Mouse (Mus musculus) testis, postnatal 10 days (tissue): ENCODE measurements at regions not wholly inside any gene's neighbourhood (a gene's known extent, or its start where the extent isn't known, plus 50 kb on each side); places are given as distances from the start of the nearest gene placed in this dataset.

Experiments
- DNase-seq: peaks from one replicate; pipeline ENCODE4 v3.0.0; 2021; ENCODE audit warnings: low spot score

DNA sequence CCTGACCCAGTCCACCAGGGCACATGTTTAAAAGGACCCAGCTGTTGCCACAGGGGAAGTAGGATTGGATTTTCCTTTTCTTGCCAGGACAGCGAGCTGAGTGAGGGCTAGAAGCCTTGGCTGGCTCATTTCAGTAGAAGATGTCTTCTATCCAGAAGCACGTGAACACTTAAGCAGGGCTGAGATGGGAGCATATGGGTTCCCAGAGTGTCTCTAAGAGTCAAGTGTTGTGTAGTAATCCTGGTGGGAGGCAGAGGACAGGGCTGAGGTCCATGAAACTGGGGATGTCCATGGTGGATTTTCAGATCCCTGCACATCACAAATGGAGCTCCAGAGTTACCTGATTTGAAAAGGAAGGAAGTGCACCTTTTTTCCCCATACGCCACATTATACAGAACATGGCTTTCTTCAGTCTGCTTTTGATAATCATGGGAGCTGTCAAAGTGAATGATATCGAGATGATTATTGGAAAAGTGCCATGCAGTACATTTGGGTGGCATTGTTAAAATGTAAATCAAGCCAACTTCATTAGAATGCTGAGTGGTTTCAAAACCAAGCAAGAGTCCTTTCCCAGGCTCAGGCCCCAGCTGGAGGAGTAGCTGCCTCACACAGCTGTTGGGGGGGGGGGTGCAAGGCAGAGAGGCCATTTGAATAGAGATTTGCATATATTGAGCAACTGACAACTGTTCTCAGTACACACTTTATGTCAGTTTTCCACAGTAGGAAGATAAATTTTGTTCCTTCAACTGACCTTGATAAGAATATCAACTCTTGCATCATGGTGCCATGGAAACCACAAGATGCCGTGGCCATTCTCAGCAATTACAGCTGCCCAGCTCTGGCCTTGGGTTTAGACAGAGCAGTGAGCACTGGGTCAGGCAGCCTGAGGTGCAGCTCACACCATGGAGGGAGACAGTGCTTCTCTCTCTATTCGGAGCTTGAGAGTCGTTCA is 81.7 kb downstream of the Slc35b3 start:
- DNase-seq: no peak

DNA sequence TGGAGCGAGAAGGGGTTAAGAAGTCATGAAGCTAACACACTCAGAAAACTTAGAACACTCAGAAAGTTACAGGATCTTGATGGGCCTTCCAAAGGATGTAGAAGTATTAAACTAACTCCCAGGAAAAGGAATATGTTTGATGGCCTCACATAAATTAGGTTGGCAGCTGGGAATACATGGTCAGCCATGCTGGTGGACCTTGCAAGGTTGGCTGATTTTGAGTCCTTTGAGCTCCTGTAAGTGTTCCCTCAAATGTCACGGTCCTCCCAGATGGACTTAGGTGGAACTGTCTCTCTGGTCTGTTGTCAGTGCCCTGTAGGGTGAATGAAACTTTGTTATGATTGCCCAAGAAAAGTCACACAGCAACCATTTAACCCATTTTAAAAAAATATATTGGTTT is 84.8 kb downstream of the Slc35b3 start:
- no peak for DNase-seq

DNA sequence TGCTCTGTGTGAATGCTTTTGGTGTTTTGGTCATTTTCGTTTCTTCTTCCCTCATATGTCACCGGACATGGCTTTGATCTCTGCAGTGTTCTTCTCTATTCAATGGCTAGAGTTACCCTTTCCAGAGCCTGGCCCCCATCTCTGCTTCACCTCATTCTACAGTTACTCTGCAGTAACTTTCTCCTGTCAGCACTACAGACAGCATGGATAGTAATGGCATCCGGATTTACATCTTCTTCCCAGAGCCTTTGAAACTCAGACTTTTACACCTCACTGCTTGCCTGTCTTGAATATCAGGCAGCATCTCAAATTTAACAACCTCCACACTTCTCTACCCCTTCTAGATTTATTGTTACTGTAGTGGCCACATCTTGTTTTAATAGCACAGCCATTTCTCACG is 96.7 kb downstream of the Slc35b3 start:
- no peak for DNase-seq

DNA sequence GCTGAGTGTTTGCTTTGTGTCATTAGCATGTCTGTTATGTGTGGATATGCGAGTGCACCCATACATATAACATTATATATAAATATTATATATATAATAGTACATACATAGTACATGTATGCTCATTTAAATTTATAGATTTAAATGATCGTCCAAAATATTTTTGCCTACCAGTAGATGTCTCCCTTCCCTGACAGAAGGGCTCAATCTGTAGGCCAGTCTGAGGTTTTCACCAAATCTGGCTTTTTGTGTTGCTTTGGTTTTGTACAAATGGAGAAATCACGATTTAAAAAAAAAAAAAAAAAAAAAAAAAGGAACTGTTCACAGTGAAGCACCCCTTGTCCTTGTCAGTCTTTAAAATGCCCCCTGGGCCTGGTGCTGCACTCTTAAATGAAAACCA is 104.9 kb downstream of the Slc35b3 start:
- DNase-seq: no peak

DNA sequence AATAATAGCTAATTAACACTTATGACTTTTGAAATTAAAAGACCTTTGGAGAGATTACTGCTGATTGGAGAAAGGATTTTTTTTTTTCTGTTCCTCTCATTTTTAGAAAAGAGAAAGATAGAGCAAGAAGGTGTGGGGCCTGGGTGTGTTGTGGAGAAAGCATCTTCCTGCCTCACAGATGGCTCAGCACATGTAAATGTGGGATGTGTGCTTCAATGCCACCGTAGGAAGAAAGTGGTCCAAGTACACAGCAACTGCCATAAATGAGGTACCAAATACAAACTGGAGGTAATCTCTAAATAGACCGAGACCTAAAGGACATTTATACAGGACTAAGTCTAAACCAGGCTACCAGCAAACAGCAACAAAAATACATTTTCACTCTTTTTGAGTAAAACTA is 105.7 kb downstream of the Slc35b3 start:
- DNase-seq: no peak

DNA sequence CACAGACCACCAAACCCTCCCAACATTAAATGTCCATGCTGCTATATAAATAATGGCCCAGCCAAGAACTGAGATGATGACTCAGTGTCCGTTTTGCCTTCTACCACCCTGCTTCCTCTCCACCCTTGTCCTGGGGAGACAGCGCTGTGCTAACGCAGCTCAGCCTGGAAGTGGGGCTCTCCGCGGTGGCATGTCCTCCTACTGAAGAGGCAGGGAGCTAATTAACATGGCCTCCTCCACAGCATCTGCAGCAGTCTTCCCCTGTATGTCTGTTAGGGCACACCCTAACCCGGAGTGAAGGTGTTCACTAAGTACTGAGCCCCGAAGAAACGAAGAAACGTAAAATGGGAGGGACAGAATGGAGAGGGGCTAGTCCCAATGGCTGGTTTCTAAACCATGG is 107.8 kb downstream of the Slc35b3 start:
- no peak for DNase-seq

DNA sequence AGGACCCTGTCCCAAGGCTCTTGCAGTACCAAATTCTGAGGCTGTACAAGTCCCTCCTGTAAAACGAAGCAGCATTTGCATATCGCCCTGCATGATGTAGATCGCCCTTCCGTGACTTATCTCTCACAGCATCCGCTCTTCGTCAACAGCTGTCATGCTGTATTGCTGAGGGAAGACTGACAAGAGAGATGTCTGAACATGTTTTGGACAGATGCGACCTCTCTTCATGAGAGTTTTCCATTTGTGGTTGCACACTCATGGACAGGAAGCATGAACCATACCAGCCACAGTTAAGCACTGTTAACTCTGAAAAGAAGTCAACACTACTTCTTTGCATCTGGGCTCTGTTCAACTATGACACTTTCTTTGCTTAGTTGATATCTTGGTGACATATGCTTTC is 108.9 kb downstream of the Slc35b3 start:
- DNase-seq: no peak

DNA sequence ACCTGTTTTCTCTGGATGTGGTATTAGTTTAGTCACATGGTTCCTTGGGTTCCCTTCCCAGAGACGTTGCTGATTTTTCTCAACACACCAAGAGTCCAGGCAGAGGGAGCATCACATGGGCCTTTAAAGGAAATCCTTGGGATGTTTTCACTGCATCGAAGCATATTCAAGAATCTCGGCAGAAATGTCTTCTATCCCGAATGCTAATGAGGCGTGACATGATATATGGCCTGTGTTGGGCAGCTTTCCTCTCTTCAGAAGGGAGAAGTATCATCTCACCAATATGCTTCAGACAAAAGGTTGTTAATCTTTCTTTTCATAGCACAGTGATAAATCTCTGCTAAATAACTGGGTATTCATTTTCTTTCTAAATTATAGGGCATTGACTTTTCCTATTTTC is 122.4 kb downstream of the Slc35b3 start:
- DNase-seq: no peak

DNA sequence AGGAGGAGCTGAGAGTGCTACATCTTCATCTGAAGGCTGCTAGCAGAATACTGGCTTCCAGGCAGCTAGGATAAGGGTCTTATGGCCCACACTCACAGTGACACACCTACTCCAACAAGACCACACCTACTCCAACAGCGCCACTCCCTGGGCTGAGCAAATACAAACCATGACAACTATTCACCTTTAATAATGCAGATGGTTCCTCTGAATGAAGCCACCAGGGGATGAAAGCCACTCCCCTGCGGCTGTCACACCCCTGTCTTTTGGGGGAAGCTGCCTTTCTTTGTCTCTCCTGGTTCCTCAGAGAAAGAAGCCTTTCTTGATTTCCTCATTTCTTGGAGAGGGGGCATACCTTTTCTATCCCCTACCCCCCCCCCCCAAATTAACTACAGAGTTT is 135.0 kb downstream of the Slc35b3 start:
- DNase-seq: no peak

DNA sequence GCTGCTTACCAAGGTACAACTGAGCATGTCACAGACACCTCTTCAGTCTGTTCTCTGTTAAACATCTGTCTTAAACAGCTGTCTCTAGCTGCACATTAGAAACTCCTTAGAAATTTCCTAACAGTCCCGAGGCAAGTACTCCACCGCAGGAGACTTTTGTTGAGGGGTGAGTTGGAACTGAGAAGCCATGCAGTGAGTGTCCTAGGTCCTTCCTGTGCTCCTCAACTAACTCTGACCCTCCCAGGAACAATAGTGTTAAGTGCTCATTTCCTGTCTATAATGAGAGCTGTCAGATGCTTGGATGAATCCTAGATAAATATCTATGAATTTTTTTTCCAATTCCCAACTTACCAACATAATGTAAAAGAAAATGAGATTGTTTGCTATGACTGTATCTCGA is 141.1 kb downstream of the Slc35b3 start:
- DNase-seq: no peak

DNA sequence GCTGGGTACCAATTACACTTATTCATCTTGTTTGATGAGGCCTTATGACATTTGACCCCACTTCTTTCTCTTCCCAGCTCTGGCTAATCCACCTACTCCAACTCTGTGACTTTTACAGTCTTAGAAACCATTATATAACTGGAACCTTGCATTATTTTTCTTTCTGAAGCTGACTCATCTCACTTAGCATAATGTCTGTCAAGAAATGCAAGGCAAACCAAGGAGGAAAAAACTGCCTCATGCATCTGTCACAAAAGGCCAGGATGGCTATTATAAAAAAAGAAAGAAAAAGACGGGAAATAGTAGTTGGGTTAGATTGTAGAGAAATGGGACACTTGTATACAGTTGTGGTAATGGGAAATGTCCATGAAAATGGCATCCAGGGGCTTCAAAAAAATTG is 141.9 kb downstream of the Slc35b3 start:
- DNase-seq: no peak

DNA sequence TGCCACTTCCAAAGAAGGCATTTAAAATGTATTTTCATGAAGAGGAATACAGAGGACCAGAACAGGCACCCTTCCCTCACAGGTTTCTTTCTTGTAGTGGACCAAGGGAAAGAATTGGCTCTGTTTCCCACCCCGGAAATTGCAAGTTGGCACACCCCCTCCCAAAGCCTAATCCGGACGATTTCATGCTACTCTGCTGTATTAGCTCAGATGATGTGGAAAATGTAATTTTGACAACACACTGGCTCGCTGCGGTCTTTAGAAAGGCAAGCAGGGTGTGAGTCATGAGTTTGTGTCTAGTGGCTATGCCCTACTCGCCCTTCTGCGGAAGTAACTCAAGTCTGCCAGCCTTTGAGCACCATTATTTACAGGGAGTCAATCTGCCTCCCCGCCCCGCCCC is 144.4 kb downstream of the Slc35b3 start:
- no peak for DNase-seq

DNA sequence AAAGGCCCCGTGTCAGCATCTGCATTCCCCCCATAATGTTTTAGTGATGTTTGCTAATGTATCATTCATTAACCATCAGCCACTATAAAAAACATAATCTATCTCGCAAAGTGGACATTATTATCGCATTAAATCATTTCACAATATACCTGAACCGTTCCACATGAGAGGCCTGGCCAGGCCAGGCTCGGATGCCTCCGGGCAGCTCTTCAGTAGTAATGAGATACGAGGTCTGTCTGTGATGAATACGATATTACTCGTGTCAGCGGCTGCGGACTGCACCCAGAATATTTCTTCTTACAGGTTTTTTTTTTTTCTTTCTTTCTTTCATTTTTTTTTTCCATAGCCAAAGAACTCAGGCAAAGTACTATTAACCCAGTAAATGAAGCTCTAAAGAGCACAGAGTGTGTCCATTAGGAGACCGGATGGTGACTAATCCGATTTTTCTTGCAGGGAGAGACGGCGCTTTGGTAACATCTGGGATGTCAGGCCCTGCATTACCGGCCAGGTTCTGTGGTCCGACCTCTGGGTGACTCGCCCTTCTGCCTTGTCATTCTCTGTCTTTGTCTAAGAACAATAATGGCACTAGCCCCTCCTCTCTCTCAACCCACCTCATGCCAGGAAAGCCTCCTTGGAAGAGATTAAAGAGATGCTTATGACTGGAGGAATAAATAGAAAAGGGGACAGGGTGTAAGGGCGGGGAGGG is 145.5 kb downstream of the Slc35b3 start:
- no peak for DNase-seq

DNA sequence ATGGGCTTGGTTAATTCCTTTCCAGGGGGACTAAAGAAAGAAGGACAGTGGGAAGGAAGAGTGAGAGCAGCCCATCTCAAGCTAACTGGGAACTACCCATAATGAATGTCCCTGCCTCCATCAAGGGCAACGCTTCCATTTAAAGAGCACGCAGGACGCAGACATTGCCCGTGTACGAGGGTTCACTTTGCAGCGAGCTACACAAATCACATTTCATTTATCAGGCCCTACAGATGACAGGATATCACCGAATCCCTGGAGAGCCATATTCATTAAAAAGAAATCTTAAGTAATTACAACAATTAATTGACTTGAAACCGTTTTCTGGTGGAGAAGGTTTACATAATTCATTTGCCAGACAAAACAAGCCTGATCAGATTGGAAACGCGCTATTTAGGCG is 139.7 kb upstream of the Eef1e1 start:
- no peak for DNase-seq

DNA sequence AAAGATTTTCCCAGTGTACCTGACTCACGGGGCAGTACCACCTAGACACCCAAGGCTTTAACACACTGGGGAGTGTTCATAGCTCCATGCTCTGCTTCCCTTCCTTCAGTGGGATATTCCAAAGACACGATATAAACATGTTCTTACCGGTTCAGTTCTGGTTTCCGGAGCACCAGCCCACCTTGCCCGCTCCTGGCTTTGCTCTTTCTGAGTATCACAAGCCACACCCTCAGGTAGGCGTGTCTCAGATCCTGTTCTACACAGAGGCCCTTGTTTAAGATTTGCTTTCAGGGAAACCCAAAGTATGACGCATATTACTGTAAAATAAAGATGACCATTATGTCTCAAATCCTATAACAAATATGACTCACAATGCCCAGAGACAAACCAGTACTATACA is 134.6 kb upstream of the Eef1e1 start:
- DNase-seq: no peak

DNA sequence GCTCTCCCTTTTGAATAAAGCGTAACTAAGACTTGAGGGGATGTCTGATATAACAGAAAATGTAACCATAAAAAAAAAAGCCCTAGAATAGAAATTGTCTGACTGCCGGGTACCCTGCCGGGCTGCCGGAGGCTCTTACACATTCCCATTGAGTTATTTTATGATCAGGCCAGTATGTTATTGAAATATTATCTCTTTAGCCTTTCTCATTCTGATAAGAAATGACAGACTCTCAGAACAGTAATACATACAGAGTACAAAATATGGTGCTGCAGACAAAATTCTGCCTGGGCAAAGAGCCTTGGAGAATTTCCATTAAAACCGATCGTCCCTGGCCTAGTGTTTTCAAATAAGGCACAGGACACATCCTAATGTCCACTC is 121.8 kb upstream of the Eef1e1 start:
- DNase-seq: no peak

DNA sequence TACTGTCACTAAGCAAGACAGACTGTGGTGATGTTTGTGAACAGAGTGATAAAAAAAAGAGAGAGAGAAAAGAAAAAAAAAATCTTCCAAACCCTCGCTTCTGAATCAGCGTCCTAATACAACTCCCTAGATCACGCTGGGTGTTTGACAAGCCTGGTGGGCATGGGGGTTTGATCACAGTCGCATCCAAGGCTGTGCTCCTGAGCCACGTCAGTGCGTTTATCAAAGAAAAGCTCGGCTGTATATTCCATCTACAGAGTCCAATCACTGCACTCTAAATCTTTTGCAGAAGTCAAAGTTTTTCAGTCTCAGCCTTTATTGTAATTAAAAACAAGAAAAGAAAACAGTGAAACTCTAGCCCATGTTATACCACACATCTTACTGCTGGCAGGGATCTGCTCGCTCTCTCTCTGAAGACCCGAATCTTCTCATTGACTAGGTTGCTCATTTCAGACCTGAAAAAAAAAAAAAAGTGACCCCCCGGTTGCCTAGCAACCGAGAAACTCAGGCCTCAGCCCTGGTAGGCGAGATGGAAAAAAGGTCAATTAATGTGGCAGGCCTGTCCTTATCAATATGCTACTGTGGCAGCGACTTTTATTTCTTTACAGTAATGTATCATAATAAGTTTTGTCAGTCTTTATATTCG is 121.2 kb upstream of the Eef1e1 start:
- no peak for DNase-seq

DNA sequence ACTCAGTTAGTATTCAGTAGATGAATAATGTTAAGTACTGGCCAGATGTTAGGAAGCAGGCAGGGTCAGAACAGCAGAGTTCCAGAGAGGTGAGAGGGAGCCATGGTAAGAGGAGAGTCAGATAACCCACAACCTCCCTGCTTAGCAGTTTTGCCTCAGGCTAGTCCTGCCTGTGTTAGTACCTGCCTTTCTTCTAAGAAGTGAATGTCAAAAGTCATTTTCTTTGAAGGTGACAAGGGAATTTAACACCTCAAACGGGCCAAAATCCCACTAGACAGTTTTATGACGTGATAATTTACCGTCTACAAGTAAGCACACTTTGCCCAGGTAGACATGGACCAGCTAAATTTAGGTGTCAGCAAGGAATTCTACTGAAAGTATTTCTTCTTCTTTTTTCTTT is 117.7 kb upstream of the Eef1e1 start:
- DNase-seq: no peak

DNA sequence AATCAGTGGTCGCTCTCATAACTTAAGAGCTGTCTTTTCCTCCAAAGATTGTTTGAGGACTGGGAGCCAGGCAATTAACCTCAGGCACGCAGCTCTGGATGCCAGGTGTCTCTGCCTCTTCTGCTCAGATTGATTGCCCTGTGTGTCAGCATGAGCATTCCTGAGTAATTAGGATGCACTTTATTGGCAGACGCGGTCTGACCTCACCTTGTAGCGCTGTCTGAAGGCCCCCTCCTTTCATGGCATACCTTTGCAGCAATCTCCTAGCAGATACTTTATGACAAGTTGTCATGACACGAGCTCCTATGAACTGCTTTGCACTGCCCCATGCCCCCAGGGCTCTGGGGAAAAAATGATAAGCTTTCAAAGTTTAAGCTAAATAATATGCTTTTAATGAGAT is 114.1 kb upstream of the Eef1e1 start:
- no peak for DNase-seq

DNA sequence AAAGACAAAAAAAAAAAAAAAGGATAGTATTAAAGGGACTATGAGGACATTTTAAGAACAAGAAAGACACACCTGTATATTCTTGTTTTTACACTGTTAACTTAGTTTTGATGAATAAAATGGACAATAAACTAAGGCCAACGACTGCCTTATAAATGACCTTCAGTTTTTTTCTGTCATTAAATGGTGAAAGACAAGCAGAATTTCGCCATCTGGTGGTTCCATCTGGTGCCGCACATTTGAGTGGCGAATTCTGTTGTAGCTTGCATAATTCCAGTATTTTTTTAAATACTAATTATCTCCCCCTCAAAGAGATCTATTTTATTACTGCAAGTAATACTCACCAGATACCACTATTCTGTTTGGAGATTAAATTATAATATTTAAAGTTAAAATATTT is 107.3 kb upstream of the Eef1e1 start:
- peak; percentile 57 for DNase-seq

DNA sequence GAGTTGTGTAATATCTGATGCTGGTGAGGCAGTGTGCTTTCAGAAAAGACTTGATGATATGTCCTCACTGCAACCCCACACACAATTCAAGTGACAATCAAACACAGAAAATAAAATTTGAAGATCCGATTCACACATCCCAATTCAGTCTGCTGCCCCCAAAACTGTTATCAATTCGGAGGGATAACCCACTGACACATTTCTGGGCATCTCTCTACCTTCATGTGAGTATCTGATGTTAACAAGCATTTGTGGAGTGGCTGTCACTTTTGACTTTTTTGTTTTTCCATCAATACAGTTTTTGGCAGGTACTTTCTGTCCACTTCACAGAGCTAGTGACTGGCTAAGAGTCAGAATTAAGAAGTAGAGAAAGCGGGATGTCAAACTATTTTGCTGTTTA is 101.4 kb upstream of the Eef1e1 start:
- no peak for DNase-seq

DNA sequence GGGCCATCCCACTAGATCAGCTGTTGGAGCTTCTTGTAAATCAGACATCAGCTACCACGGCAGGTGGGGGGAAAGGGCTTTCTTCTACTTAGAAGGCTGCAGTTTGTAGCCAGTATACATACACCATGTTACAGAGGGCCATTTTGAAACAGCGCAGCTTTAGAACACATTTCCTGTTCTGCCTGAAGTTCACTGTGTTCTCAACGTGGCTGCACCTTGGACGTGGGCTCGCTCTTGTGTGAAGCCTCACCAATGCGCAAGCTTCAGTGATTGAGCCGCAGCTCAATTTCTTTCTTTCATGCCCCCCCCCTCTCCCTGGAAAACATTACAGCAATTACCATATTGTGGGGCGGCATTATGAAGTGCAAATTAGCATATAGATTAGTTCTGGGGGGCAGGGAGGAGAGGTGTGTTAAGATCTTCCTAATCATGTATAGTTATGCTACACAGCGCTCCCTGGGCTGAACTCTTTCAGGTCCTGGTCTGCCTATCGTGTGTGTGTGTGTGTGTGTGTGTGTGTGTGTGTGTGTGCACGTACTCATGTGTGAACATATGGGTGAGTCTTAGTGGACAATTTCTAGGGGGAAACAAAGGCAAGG is 97.9 kb upstream of the Eef1e1 start:
- DNase-seq: no peak

DNA sequence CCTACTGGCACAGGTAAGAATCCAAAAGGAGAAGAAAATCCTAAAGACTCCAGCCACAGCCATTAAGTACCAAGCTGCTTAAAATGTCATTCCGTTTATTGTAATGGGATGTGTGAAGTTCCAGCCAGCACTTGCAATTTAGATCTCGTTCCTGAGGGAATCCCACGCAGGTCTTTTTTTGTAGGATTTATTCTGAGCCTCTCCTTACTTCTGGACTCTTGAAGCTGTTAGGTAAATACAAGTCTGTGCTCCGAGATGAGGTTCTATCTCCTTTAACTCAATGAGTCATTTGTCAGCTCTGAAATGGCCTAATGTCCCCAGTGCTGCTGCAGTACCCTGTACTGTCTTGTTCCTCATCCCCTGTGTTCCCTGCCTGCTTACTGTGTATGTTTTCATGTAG is 94.9 kb upstream of the Eef1e1 start:
- DNase-seq: no peak
